Mouse (Mus musculus) cortical plate, adult 2 months (tissue): ENCODE data around the gene Vamp4.

Source experiments
- CTCF ChIP-seq: fragments of 200-500 bp; IDR thresholded peaks from 2 replicates; pipeline ENCODE4 v1.5.1; 2011; ENCODE audit warnings: mild to moderate bottlenecking, control low read depth, low read length; ENCODE audit not compliant: insufficient read depth; ENCODE audit errors: extremely low read depth
- POLR2A ChIP-seq: fragments of 200-500 bp; IDR thresholded peaks from 2 replicates; pipeline ENCODE4 v1.6.1; 2011; ENCODE audit warnings: mild to moderate bottlenecking, low read length, control low read depth; ENCODE audit not compliant: insufficient read depth; ENCODE audit errors: extremely low read depth

GRCm38 (mm10) chr1:162639051-162639750 is 68.9 kb downstream of the Vamp4 start, which contains the start of gene Myoc:
- TF ChIP-seq POLR2A: no peak
- TF ChIP-seq CTCF: no peak
